Mouse (Mus musculus) liver, embryonic 14.5 days (tissue): ENCODE measurements at regions not wholly inside any gene's neighbourhood (a gene's known extent, or its start where the extent isn't known, plus 50 kb on each side); places are given as distances from the start of the nearest gene placed in this dataset.

Experiments
- CTCF ChIP-seq: IDR thresholded peaks from 2 replicates; pipeline ENCODE4 v1.5.1; 2016; ENCODE audit warnings: antibody characterized with exemption, low read depth, control low read depth
- EP300 ChIP-seq: IDR thresholded peaks from 2 replicates; pipeline ENCODE4 v1.6.1; 2016; ENCODE audit warnings: antibody characterized with exemption, low read depth

DNA sequence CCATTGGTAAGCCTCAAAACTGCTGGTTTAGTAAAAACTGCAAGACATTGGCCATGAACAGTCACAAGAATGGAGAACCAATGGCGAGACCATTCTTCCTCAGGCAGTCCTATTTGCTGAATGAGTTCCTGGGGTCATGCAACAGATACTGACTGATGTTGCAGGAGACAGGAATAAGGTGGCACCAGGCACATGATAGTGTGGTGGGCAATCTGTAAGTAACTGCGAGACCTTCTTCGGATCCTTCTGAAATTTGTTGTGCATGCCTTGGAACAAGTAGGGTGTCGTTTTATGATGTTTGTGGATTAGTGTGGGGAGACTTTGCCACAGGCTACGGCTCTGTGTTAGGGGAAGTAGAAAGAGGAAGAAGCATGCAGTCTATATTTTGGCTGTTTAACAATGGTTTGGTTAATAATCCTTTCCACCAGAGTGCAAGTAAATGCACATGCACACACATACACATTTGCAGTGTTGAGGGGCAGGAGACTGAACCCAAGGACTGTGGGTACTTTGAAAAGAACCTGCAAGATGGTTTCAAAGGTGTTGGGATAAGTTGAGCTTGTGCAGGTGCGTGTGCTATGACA is 194.9 kb downstream of the Mex3b start:
- no peak for TF ChIP-seq CTCF
- no peak for TF ChIP-seq EP300
